Mouse (Mus musculus) olfactory bulb, adult 2 months (tissue): ENCODE results near the gene Hist1h1d.

ENCODE experiments used
- CTCF ChIP-seq: fragments of 200-500 bp; IDR thresholded peaks from 2 replicates; pipeline ENCODE4 v1.5.1; 2012; ENCODE audit warnings: low read depth, mild to moderate bottlenecking, low read length, moderate library complexity; ENCODE audit not compliant: insufficient read depth
- POLR2A ChIP-seq: fragments of 200-500 bp; IDR thresholded peaks from 2 replicates; pipeline ENCODE4 v1.6.1; 2012; ENCODE audit warnings: mild to moderate bottlenecking, low read depth, low read length, moderate library complexity; ENCODE audit not compliant: insufficient read depth

GRCm38 (mm10) chr13:23597957-23598356, 44.9 kb downstream of the Hist1h1d start:
- no peak for TF ChIP-seq CTCF
- TF ChIP-seq POLR2A, result no peak
